Mouse (Mus musculus): Measurements from ENCODE around the gene Psma6. TPM values are rescaled to one million over a fixed set of nuclear protein-coding genes. Genes with fewer than 3 reads are reported as not detected.

Gene Psma6
- polyA plus RNA-seq, 1 experiment, result 538 TPM

GRCm38 (mm10) chr12:55386456-55386855 is 2.4 kb downstream of the Psma6 start:
- no peak for TF ChIP-seq CTCF (IDR thresholded peaks at IDR 0.05; ENCODE audit: control insufficient read depth, insufficient read depth, insufficient replicate concordance, low read depth, low read length)
- TF ChIP-seq POLR2A (IDR thresholded peaks at IDR 0.05; ENCODE audit: control insufficient read depth, low read depth, low read length), result no peak
- peaks cover 30% of the 10 kb centered on the region for H3K4me1 ChIP-seq (ENCODE audit: control insufficient read depth, insufficient read depth, low read length)
- H3K4me3 ChIP-seq (ENCODE audit: control insufficient read depth, low read depth, low read length), result peak overlapping the region; percentile 57
- no peaks in the 10 kb centered on the region for H3K27me3 ChIP-seq (ENCODE audit: control insufficient read depth, insufficient read depth, low read length)
- no peaks in the 10 kb centered on the region for H3K36me3 ChIP-seq (ENCODE audit: control insufficient read depth, insufficient read depth, low read length)
- peak overlapping the region; percentile 59; the same call in 1 of the 2 replicates for H3K27ac ChIP-seq (ENCODE audit: control insufficient read depth, insufficient read depth, low read depth, low read length)

DNA sequence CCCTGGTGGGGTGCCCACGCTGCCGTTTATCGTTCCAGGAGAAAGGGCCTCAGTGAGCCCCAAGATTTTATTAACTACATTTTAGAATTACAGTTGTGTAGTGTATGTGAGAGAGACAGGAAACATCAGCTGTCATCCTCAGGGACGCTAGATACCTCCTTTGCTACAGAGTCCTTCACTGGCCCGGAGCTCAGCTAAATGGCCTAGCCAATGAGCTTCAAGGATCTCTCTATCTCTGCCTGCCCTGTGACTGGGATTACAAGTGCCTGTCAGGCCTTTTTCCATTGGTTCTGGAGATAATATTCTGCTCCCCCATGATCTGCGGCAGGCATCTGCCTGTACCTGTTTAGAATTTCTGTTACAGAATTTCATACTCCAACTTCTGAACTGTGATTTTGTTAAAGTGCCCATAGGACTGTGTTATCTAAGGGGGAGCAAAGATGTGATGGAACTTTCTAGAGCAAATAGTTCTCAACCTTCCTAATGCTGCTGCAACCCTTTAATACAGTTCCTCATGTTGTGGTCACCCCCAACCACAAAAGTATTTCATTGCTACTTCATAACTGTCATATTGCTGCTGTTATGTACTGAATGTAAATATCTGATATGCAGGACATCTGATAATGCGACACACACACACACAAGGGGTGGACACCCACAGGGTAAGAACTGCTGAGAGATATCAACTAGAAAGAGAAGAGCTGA is 3.2 kb downstream of the Psma6 start:
- Histone ChIP-seq H3K27me3 (ENCODE audit: control insufficient read depth, insufficient read depth, low read length) (no peaks in the 10 kb centered on the region), H3K4me1 (ENCODE audit: control insufficient read depth, insufficient read depth, low read length) (peaks cover 30% of the 10 kb centered on the region), H3K4me3 (ENCODE audit: control insufficient read depth, low read depth, low read length) (peak overlapping the region; percentile 57), H3K27ac (ENCODE audit: control insufficient read depth, insufficient read depth, low read depth, low read length) (no peak overlapping the region), H3K36me3 (ENCODE audit: control insufficient read depth, insufficient read depth, low read length) (no peaks in the 10 kb centered on the region)
- TF ChIP-seq CTCF (IDR thresholded peaks at IDR 0.05; ENCODE audit: control insufficient read depth, insufficient read depth, insufficient replicate concordance, low read depth, low read length) (no peak), POLR2A (IDR thresholded peaks at IDR 0.05; ENCODE audit: control insufficient read depth, low read depth, low read length) (no peak)

DNA sequence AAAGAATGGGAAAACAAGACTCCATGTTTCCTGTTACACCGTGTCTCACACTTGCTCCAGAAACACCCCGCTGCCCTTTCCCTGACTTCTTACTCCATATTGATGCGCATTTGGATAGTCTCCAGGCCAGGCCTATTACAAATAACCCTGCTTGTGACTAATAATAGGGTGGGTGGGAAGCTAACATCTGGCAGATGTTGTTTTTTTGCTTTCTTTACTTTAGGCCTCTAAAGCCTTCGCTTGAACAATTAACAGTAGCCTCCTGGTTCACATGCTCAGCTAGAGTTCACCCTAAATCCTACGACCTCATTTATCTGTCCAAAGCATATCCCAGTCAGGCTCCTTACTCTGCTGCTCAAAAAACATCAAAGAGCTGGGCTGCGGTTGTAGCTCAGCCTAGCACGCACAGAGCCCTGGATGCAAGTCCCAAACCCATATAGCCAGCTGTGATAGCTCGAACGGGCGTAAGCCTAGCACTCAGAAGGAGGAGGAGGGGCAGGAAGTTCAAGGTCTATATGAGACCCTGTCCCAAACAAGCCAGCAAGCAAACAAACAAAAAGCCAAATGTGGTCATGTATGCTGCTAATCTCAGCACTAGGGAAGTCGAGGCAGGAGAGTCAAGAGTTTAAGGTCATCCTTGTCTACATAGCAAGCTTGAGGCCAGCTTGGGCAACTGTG is 3.9 kb downstream of the Psma6 start:
- Histone ChIP-seq H3K36me3 (ENCODE audit: control insufficient read depth, insufficient read depth, low read length) (no peaks in the 10 kb centered on the region), H3K27ac (ENCODE audit: control insufficient read depth, insufficient read depth, low read depth, low read length) (no peak overlapping the region), H3K4me3 (ENCODE audit: control insufficient read depth, low read depth, low read length) (peak overlapping the region; percentile 51), H3K27me3 (ENCODE audit: control insufficient read depth, insufficient read depth, low read length) (no peaks in the 10 kb centered on the region), H3K4me1 (ENCODE audit: control insufficient read depth, insufficient read depth, low read length) (peaks cover 29% of the 10 kb centered on the region)
- TF ChIP-seq POLR2A (IDR thresholded peaks at IDR 0.05; ENCODE audit: control insufficient read depth, low read depth, low read length) (no peak), CTCF (IDR thresholded peaks at IDR 0.05; ENCODE audit: control insufficient read depth, insufficient read depth, insufficient replicate concordance, low read depth, low read length) (no peak)

DNA sequence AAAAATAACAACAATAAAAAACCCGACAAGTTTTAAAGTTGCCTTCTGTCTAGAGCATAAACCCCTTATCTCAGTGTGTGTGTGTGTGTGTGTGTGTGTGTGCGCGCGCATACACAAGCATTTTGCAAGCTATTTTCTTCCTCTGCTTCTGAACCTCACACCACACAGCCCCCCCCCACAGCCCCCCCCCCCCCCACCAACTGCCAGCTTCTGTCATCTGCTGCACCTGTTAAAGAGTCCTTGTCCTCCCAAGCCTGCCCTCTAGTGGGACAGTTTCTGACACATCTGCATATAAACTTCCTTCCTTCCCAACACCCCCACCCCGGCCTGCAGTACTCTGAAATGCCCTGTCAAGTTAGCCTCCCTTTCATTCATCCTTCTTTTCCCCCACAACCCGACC is 4.5 kb downstream of the Psma6 start:
- H3K27me3 ChIP-seq (ENCODE audit: control insufficient read depth, insufficient read depth, low read length), result no peaks in the 10 kb centered on the region
- no peak overlapping the region; the same call in 1 of the 2 replicates for H3K4me3 ChIP-seq (ENCODE audit: control insufficient read depth, low read depth, low read length)
- TF ChIP-seq CTCF (IDR thresholded peaks at IDR 0.05; ENCODE audit: control insufficient read depth, insufficient read depth, insufficient replicate concordance, low read depth, low read length) (no peak), POLR2A (IDR thresholded peaks at IDR 0.05; ENCODE audit: control insufficient read depth, low read depth, low read length) (no peak)
- peaks cover 27% of the 10 kb centered on the region for H3K4me1 ChIP-seq (ENCODE audit: control insufficient read depth, insufficient read depth, low read length)
- no peak overlapping the region for H3K27ac ChIP-seq (ENCODE audit: control insufficient read depth, insufficient read depth, low read depth, low read length)
- no peaks in the 10 kb centered on the region for H3K36me3 ChIP-seq (ENCODE audit: control insufficient read depth, insufficient read depth, low read length)

DNA sequence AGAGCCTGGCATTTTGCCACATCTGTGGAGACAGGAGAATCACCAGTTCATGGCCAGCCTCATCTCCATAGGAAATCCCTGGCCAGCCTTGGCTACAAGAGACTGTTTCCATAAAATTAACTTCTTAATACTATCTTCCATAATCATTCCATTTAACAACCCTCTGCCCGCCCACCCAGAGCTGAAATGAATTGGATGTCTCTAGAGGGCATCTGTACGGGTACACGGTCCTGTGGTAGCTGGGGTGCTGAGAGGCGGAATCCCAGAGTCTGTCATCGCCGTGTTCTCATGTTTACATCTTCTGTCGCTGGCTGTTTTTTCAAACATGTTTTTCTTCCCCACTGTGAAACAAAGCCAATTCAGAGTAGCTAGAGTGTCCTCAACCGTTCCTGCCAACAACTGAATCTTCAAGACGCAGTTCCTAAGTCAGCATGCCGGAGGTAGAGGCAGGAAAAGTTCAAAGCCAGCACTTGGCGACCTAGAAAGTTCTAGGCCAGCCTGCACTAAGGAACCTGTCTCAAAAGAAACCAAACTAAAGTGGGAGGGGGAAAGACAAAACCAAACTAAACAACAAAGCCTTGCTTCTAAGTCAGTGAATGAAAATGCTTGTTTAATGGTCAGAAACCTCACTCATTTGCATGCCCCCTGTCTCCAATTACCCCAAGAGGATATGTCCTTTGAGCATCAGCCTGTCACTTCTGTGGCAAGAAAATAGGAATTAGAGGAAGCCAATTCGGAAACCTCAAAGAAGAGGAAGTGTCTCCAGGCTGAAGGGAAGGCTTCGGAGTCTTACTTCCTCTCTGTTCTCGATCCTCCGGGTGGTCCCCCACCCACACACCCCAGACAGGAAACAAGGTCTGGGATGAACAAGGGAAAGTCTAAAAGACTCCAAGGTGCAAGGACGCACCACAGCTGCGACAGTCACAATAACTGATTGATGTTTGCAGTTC is 5.4 kb downstream of the Psma6 start:
- Histone ChIP-seq H3K4me1 (ENCODE audit: control insufficient read depth, insufficient read depth, low read length) (peaks cover 23% of the 10 kb centered on the region), H3K27me3 (ENCODE audit: control insufficient read depth, insufficient read depth, low read length) (no peaks in the 10 kb centered on the region), H3K36me3 (ENCODE audit: control insufficient read depth, insufficient read depth, low read length) (no peaks in the 10 kb centered on the region), H3K4me3 (ENCODE audit: control insufficient read depth, low read depth, low read length) (no peak overlapping the region), H3K27ac (ENCODE audit: control insufficient read depth, insufficient read depth, low read depth, low read length) (no peak overlapping the region; the same call in 1 of the 2 replicates)
- TF ChIP-seq CTCF (IDR thresholded peaks at IDR 0.05; ENCODE audit: control insufficient read depth, insufficient read depth, insufficient replicate concordance, low read depth, low read length) (no peak), POLR2A (IDR thresholded peaks at IDR 0.05; ENCODE audit: control insufficient read depth, low read depth, low read length) (no peak)

- TF ChIP-seq CTCF (IDR thresholded peaks at IDR 0.05; ENCODE audit: control insufficient read depth, insufficient read depth, insufficient replicate concordance, low read depth, low read length) (no peak), POLR2A (IDR thresholded peaks at IDR 0.05; ENCODE audit: control insufficient read depth, low read depth, low read length) (no peak)
- Histone ChIP-seq H3K4me3 (ENCODE audit: control insufficient read depth, low read depth, low read length) (no peak overlapping the region), H3K4me1 (ENCODE audit: control insufficient read depth, insufficient read depth, low read length) (peaks cover 19% of the 10 kb centered on the region), H3K27ac (ENCODE audit: control insufficient read depth, insufficient read depth, low read depth, low read length) (no peak overlapping the region), H3K36me3 (ENCODE audit: control insufficient read depth, insufficient read depth, low read length) (no peaks in the 10 kb centered on the region), H3K27me3 (ENCODE audit: control insufficient read depth, insufficient read depth, low read length) (no peaks in the 10 kb centered on the region)
Observed at GRCm38 (mm10) chr12:55392120-55392519, 8.1 kb downstream of the Psma6 start.

Measured in testis, adult 2 months (tissue).